Mouse (Mus musculus) limb, embryonic 12.5 days (tissue): ENCODE data around the gene Paf1. TPM values are rescaled to one million over a fixed set of nuclear protein-coding genes. Genes with fewer than 3 reads are reported as not detected.

ENCODE experiments used
- ATAC-seq: fragments of 200-750 bp; cut with Nextera tagmentation; 2 replicates; pipeline ENCODE4 v1.8.0; 2017; ENCODE audit warnings: low read depth, moderate TSS enrichment; ENCODE audit not compliant: insufficient number of reproducible peaks, insufficient read depth, low FRiP score, low TSS enrichment
- H3K27ac ChIP-seq: fragments of 300-500 bp; sonication (generic); 2 replicates; pipeline ENCODE4 v1.5.1; 2016; ENCODE audit warnings: mild to moderate bottlenecking, moderate library complexity
- H3K27me3 ChIP-seq: fragments of 300-500 bp; sonication (generic); 2 replicates; pipeline ENCODE4 v1.6.1; 2016; ENCODE audit warnings: mild to moderate bottlenecking, moderate library complexity
- H3K36me3 ChIP-seq: fragments of 300-500 bp; sonication (generic); 2 replicates; pipeline ENCODE4 v1.6.1; 2016; ENCODE audit warnings: mild to moderate bottlenecking, moderate library complexity
- H3K4me1 ChIP-seq: fragments of 300-500 bp; sonication (generic); replicated peaks from 2 replicates; pipeline ENCODE4 v1.6.1; 2016
- H3K4me2 ChIP-seq: fragments of 300-500 bp; sonication (generic); 2 replicates; pipeline ENCODE4 v1.6.1; 2016; ENCODE audit warnings: mild to moderate bottlenecking, moderate library complexity
- H3K4me3 ChIP-seq: fragments of 300-500 bp; sonication (generic); replicated peaks from 2 replicates; pipeline ENCODE4 v1.5.1; 2016; ENCODE audit warnings: mild to moderate bottlenecking
- H3K9ac ChIP-seq: fragments of 300-500 bp; sonication (generic); replicated peaks from 2 replicates; pipeline ENCODE4 v1.6.1; 2016; ENCODE audit warnings: mild to moderate bottlenecking, moderate library complexity
- H3K9me3 ChIP-seq: fragments of 300-500 bp; sonication (generic); 2 replicates; pipeline ENCODE4 v1.6.1; 2016; ENCODE audit warnings: mild to moderate bottlenecking, moderate library complexity
- WGBS: fragments of 180-500 bp; shearing (Covaris S2); methylation state at CpG from one replicate; pipeline ENCODE4 v1.1.7; 2016; 5-methylcytosine and 5-hydroxymethylcytosine counted together
- polyA plus RNA-seq: library from polyadenylated mRNA; unstranded; fragments of >200 nt; fragmentation: Nextera tagmentation; extraction: Ambion mirVana; gene quantifications from 2 replicates; pipeline ENCODE4 v1.2.1, GENCODE M21; 2016

The Paf1 gene
- polyA plus RNA-seq, 1 experiment from 2014 or later: 86.8 TPM

- H3K9ac ChIP-seq: peak within 1 kb of the TSS; percentile 91
- ATAC-seq: peak; percentile 91
- H3K4me2 ChIP-seq: peak within 1 kb of the TSS; percentile 98
- H3K9me3 ChIP-seq: no peaks in the 10 kb centered on the region
- peaks cover 32% of the 10 kb centered on the region for H3K36me3 ChIP-seq
- peak within 1 kb of the TSS; percentile 84 for H3K4me3 ChIP-seq
- peak within 1 kb of the TSS; percentile 95 for H3K27ac ChIP-seq
- WGBS: under 1% methylated on average over 59 of the region's 66 CpGs
- H3K27me3 ChIP-seq: no peaks in the 10 kb centered on the region
- H3K4me1 ChIP-seq: peaks cover 43% of the 10 kb centered on the region
Observed at GRCm38 (mm10) chr7:28372251-28373108, 20.3 kb upstream of the Paf1 start, which contains the start of gene Plekhg2. Plekhg2 (minus strand) TSS chr7:28372599.

- no peaks in the 10 kb centered on the region for H3K9me3 ChIP-seq
- H3K9ac ChIP-seq: 0 out of 2 replicates have a peak overlapping the region, but pooled peaks have one; percentile 28
- H3K4me3 ChIP-seq: peak overlapping the region; percentile 84
- peak overlapping the region; percentile 85 for H3K27ac ChIP-seq
- H3K4me2 ChIP-seq: peak overlapping the region; percentile 52
- ATAC-seq: peak; percentile 1; the same call in 1 of the 2 replicates
- no peaks in the 10 kb centered on the region for H3K27me3 ChIP-seq
- H3K4me1 ChIP-seq: peaks cover 50% of the 10 kb centered on the region
- under 1% methylated on average over 9 of the region's 9 CpGs for WGBS
- H3K36me3 ChIP-seq: peaks cover 31% of the 10 kb centered on the region
Observed at GRCm38 (mm10) chr7:28373131-28373581, 19.6 kb upstream of the Paf1 start.

- no peak for ATAC-seq
- H3K9ac ChIP-seq: no peak overlapping the region
- H3K4me3 ChIP-seq: 0 out of 2 replicates have a peak overlapping the region, but pooled peaks have one; percentile 3
- peak overlapping the region; percentile 99 for H3K27ac ChIP-seq
- H3K36me3 ChIP-seq: peaks cover 23% of the 10 kb centered on the region
- WGBS: 81% methylated on average over 7 of the region's 7 CpGs
- H3K4me2 ChIP-seq: peak overlapping the region; percentile 10; the same call in 1 of the 2 replicates
- peaks cover 57% of the 10 kb centered on the region for H3K4me1 ChIP-seq
- H3K27me3 ChIP-seq: no peaks in the 10 kb centered on the region
- H3K9me3 ChIP-seq: no peaks in the 10 kb centered on the region
Observed at GRCm38 (mm10) chr7:28373891-28374495, 18.8 kb upstream of the Paf1 start.

- Histone ChIP-seq H3K36me3 (peaks cover 16% of the 10 kb centered on the region), H3K4me3 (no peak overlapping the region), H3K4me2 (peak overlapping the region; percentile 78; the same call in 1 of the 2 replicates), H3K27me3 (no peaks in the 10 kb centered on the region), H3K9ac (no peak overlapping the region), H3K27ac (peak overlapping the region; percentile 99), H3K9me3 (no peaks in the 10 kb centered on the region), H3K4me1 (peaks cover 59% of the 10 kb centered on the region)
- 73% methylated on average over 10 of the region's 10 CpGs for WGBS
- no peak for ATAC-seq
Observed at GRCm38 (mm10) chr7:28374647-28375046, 18.1 kb upstream of the Paf1 start.

GRCm38 (mm10) chr7:28375176-28375921 lies 17.4 kb upstream of the Paf1 start:
- Histone ChIP-seq H3K27ac (peak overlapping the region; percentile 99), H3K4me1 (peaks cover 55% of the 10 kb centered on the region)

GRCm38 (mm10) chr7:28376011-28376771 lies 16.6 kb upstream of the Paf1 start:
- H3K4me1 ChIP-seq: peaks cover 56% of the 10 kb centered on the region

More at GRCm38 (mm10) chr7:28375176-28375921, 17.4 kb upstream of the Paf1 start:
- WGBS: 1% methylated on average over 36 of the region's 36 CpGs
- H3K4me3 ChIP-seq: peak overlapping the region; percentile 41
- peak; percentile 43 for ATAC-seq
- H3K9me3 ChIP-seq: no peaks in the 10 kb centered on the region
- H3K4me2 ChIP-seq: peak overlapping the region; percentile 78
- H3K27me3 ChIP-seq: no peaks in the 10 kb centered on the region
- peaks cover 9% of the 10 kb centered on the region for H3K36me3 ChIP-seq
- peak overlapping the region; percentile 62 for H3K9ac ChIP-seq

GRCm38 (mm10) chr7:28377190-28378065 lies 15.3 kb upstream of the Paf1 start:
- no peaks in the 10 kb centered on the region for H3K27me3 ChIP-seq
- peak overlapping the region; percentile 89 for H3K27ac ChIP-seq
- no peak for ATAC-seq
- H3K4me2 ChIP-seq: peak overlapping the region; percentile 93
- peak overlapping the region; percentile 67 for H3K4me3 ChIP-seq
- H3K4me1 ChIP-seq: peaks cover 68% of the 10 kb centered on the region
- peak overlapping the region; percentile 83 for H3K9ac ChIP-seq
- peaks cover 9% of the 10 kb centered on the region for H3K36me3 ChIP-seq
- WGBS: 73% methylated on average over 18 of the region's 18 CpGs
- H3K9me3 ChIP-seq: no peaks in the 10 kb centered on the region

More at GRCm38 (mm10) chr7:28376011-28376771, 16.6 kb upstream of the Paf1 start:
- Histone ChIP-seq H3K4me3 (peak overlapping the region; percentile 41), H3K9me3 (no peaks in the 10 kb centered on the region), H3K9ac (peak overlapping the region; percentile 62), H3K4me2 (peak overlapping the region; percentile 78), H3K27me3 (no peaks in the 10 kb centered on the region), H3K27ac (peak overlapping the region; percentile 99), H3K36me3 (peaks cover 9% of the 10 kb centered on the region)
- no peak for ATAC-seq
- WGBS: 4% methylated on average over 30 of the region's 30 CpGs

GRCm38 (mm10) chr7:28378066-28378690 lies 14.6 kb upstream of the Paf1 start:
- H3K36me3 ChIP-seq: peaks cover 9% of the 10 kb centered on the region
- H3K9me3 ChIP-seq: no peaks in the 10 kb centered on the region
- no peak for ATAC-seq
- H3K9ac ChIP-seq: peak overlapping the region; percentile 83
- peak overlapping the region; percentile 93 for H3K4me2 ChIP-seq
- 36% methylated on average over 32 of the region's 32 CpGs for WGBS
- H3K27ac ChIP-seq: peak overlapping the region; percentile 89
- H3K27me3 ChIP-seq: no peaks in the 10 kb centered on the region
- H3K4me3 ChIP-seq: peak overlapping the region; percentile 67
- peaks cover 76% of the 10 kb centered on the region for H3K4me1 ChIP-seq
